Mouse (Mus musculus) kidney, adult 2 months (tissue): ENCODE measurements around the gene Rcc2. TPM values are rescaled to one million over a fixed set of nuclear protein-coding genes. Genes with fewer than 3 reads are reported as not detected.

Experiments used
- DNase-seq: peaks from one replicate; pipeline ENCODE4 v3.0.0; 2021
- H3K27ac ChIP-seq: fragments of 200-500 bp; 2 replicates; pipeline ENCODE4 v1.5.1; 2012; ENCODE audit warnings: low read depth, low read length, control low read depth, inconsistent platforms; ENCODE audit not compliant: insufficient read depth
- H3K27me3 ChIP-seq: fragments of 200-500 bp; replicated peaks from 2 replicates; pipeline ENCODE4 v1.6.1; 2012; ENCODE audit warnings: mild to moderate bottlenecking, moderate library complexity, low read length, inconsistent platforms; ENCODE audit not compliant: control insufficient read depth, insufficient read depth
- H3K36me3 ChIP-seq: fragments of 200-500 bp; 2 replicates; pipeline ENCODE4 v1.6.1; 2012; ENCODE audit warnings: mild to moderate bottlenecking, moderate library complexity, low read length, inconsistent platforms; ENCODE audit not compliant: control insufficient read depth, insufficient read depth
- H3K4me1 ChIP-seq: fragments of 200-500 bp; 2 replicates; pipeline ENCODE4 v1.6.1; 2011; ENCODE audit warnings: low read length; ENCODE audit not compliant: control insufficient read depth, insufficient read depth
- H3K4me3 ChIP-seq: fragments of 200-500 bp; 2 replicates; pipeline ENCODE4 v1.5.1; 2011; ENCODE audit warnings: mild to moderate bottlenecking, low read depth, low read length, control low read depth; ENCODE audit not compliant: insufficient read depth
- CTCF ChIP-seq: fragments of 200-500 bp; conservative IDR thresholded peaks from 2 replicates; pipeline ENCODE4 v1.5.1; 2011; ENCODE audit warnings: low read depth, mild to moderate bottlenecking, control low read depth, low read length, moderate library complexity, mixed read lengths; ENCODE audit not compliant: insufficient read depth, insufficient read length
- POLR2A ChIP-seq: fragments of 200-500 bp; IDR thresholded peaks from one replicate; pipeline ENCODE4 v1.6.1; 2011; ENCODE audit warnings: low read depth, low read length, control low read depth
- WGBS: fragments of 180-500 bp; shearing (Covaris S2); methylation state at CpG from one replicate; pipeline ENCODE4 v1.1.7; 2018; 5-methylcytosine and 5-hydroxymethylcytosine counted together
- polyA plus RNA-seq: library from polyadenylated mRNA; depleted of rRNA; stranded (reverse); fragments of >200 nt; gene quantifications from 2 replicates; pipeline ENCODE4 v1.2.3, GENCODE M21; 2012; rRNA removed

The Rcc2 gene
- polyA plus RNA-seq, 1 experiment = 20.9 TPM

DNA sequence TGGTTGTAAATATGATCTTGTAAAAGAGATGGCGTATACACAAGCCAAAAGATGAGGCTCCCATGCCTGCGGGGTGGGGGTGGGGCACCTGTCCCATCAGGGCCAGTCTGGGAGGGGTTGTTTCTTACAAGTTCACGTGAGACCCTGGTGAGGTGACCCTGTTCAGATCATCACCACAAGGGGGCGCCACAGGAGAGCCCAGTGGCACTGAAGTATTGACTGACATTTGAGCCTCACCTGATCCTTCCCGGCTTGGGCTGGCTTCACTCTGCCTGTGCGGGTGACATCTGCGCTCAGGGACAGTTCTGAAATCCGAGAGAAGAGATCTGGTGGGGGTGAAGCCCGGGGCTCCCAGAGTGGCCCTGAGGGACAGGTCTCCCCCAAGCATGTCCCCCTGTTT lies 62.8 kb downstream of the Rcc2 start:
- 23% methylated on average over 9 of the region's 9 CpGs for WGBS
- no peaks in the 10 kb centered on the region for H3K36me3 ChIP-seq
- H3K4me3 ChIP-seq = no peak overlapping the region
- H3K4me1 ChIP-seq = no peaks in the 10 kb centered on the region
- H3K27me3 ChIP-seq = no peaks in the 10 kb centered on the region
- TF ChIP-seq POLR2A (no peak), CTCF (peak; percentile 71)
- DNase-seq = peak; percentile 49
- no peak overlapping the region for H3K27ac ChIP-seq

DNA sequence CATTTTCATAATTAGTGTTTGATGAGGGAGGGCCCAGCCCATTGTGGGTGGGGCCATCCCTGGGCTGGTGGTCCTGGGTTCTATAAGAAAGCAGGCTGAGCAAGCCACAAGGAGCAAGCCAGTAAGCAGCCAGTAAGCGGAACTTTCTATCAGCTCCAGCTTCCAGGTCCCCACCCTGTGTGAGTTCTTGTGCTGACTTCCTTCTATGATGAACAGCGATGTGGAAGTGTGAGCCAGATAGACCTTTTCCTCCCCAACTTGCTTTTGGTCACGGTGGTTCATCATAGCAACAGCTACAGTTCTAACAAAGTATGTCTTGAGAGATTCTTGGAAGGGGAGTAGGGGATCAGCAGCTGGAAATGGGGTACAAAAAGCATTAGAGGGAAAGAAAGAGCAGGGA lies 65.6 kb downstream of the Rcc2 start:
- Histone ChIP-seq H3K27me3 (no peaks in the 10 kb centered on the region), H3K4me1 (no peaks in the 10 kb centered on the region; the same call in 1 of the 2 replicates), H3K4me3 (no peak overlapping the region), H3K27ac (no peak overlapping the region), H3K36me3 (no peaks in the 10 kb centered on the region)
- 78% methylated on average over 3 of the region's 3 CpGs for WGBS
- TF ChIP-seq CTCF (no peak), POLR2A (no peak)
- DNase-seq = no peak

DNA sequence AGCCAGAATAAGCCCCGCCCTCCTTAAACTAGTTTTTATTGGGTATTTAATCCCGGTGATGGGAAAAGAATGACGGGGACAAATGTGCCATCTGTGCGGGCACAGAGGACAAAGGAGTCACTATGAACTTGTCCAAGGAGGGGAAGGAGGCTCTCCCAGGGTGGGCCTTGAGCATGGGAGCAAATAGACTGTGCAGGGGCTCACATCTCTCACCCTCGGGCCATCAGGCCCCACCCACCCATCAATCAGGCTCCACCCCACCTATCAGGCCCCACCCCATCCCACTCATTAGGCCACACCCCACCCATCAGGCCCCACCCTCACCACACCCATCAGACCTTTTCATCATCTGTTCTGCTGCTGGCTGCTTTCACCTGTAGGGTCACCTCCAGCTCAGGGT lies 68.6 kb downstream of the Rcc2 start:
- H3K36me3 ChIP-seq = no peaks in the 10 kb centered on the region
- WGBS = 90% methylated on average over 5 of the region's 5 CpGs
- no peak for DNase-seq
- H3K4me1 ChIP-seq = no peaks in the 10 kb centered on the region; the same call in 1 of the 2 replicates
- no peak overlapping the region for H3K4me3 ChIP-seq
- no peak overlapping the region for H3K27ac ChIP-seq
- no peaks in the 10 kb centered on the region for H3K27me3 ChIP-seq
- TF ChIP-seq CTCF (no peak), POLR2A (no peak)

DNA sequence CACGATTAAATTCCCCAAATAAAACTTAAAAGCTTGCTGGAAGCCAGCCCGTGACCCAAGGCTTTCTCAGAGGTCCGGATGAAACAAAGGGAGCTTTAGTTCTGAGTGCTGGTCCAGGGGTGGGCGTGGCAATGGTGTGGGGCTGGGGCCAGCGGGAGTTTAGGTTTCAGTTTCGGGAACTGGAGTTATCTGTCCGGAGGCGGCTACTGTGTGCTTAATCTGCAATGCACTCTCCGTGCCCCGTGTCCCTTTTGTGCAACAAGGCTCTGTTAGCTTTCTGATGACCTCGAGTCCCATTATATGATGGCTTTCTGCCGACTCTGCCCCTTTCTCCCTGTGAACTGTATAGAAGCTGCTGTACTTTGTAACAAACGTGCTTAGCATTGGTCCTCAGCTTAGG lies 70.1 kb downstream of the Rcc2 start:
- Histone ChIP-seq H3K27ac (no peak overlapping the region), H3K36me3 (no peaks in the 10 kb centered on the region), H3K4me3 (peak overlapping the region; percentile 61), H3K27me3 (no peaks in the 10 kb centered on the region), H3K4me1 (no peaks in the 10 kb centered on the region; the same call in 1 of the 2 replicates)
- no peak for TF ChIP-seq POLR2A
- TF ChIP-seq CTCF = no peak
- 7% methylated on average over 13 of the region's 13 CpGs for WGBS
- peak; percentile 32 for DNase-seq

DNA sequence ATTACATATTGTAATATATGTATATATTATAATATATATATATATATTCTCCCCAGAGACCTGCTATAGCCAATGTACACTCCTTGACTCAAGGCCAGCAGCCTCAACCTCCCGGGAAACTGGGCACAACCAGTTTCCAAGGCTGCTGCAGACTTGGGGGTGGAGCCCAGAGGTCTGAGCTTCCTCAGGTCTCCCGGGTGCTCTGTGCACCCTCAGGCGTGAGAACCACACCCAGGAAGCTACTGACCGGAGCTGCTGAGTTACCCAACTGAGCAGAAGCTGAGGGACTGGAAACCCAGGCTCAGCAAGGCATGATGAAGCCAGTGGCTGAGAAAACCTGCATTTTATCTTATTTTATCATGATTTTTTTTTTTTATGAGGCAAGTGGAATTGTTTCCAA lies 70.8 kb downstream of the Rcc2 start:
- 11% methylated on average over 4 of the region's 4 CpGs for WGBS
- peak; percentile 11 for DNase-seq
- no peaks in the 10 kb centered on the region; the same call in 1 of the 2 replicates for H3K4me1 ChIP-seq
- TF ChIP-seq POLR2A (no peak), CTCF (no peak)
- H3K27me3 ChIP-seq = no peaks in the 10 kb centered on the region
- H3K36me3 ChIP-seq = no peaks in the 10 kb centered on the region
- H3K4me3 ChIP-seq = no peak overlapping the region
- no peak overlapping the region for H3K27ac ChIP-seq

Other genes starting within 250 kb of the Rcc2 start
- gene Arhgef10l, start 34.5 kb upstream of the Rcc2 start, polyA plus RNA-seq = 42.0 and 56.2 TPM in 2 replicates
- gene Padi6, start 42.1 kb downstream of the Rcc2 start, polyA plus RNA-seq = not detected in 2 replicates
- 0.38 and 0.44 TPM in 2 replicates for gene Padi4, start 73.7 kb downstream of the Rcc2 start, polyA plus RNA-seq
- 0.03 TPM in 2 replicates for gene Padi3, start 110.1 kb downstream of the Rcc2 start, polyA plus RNA-seq
- gene Padi1, start 145.2 kb downstream of the Rcc2 start, polyA plus RNA-seq = 0.13 and 0.23 TPM in 2 replicates
- gene Padi2, start 205.8 kb downstream of the Rcc2 start, polyA plus RNA-seq = 4.9 and 5.1 TPM in 2 replicates